Mouse (Mus musculus) common myeloid progenitor, adult 5-6 weeks (primary cell): ENCODE data around the gene 5830473C10Rik. TPM values are rescaled to one million over a fixed set of nuclear protein-coding genes. Genes with fewer than 3 reads are reported as not detected.

Experiments used
- ATAC-seq: replicated peaks from 2 replicates; pipeline ENCODE4 v1.8.0; 2016; ENCODE audit warnings: low read depth, mild to moderate bottlenecking, moderate TSS enrichment, inconsistent platforms; ENCODE audit not compliant: poor library complexity, severe bottlenecking
- total RNA-seq: library from RNA; stranded (forward); fragments of 200-1000, 187-1606 nt; gene quantifications from 2 replicates; pipeline ENCODE4 v1.2.3, GENCODE M21; 2017

5830473C10Rik gene
- total RNA-seq, 1 experiment from 2014 or later = 0.09 TPM

- ATAC-seq = no peak
Observed at GRCm38 (mm10) chr5:90641218-90641610, 80.3 kb downstream of the 5830473C10Rik start.

DNA sequence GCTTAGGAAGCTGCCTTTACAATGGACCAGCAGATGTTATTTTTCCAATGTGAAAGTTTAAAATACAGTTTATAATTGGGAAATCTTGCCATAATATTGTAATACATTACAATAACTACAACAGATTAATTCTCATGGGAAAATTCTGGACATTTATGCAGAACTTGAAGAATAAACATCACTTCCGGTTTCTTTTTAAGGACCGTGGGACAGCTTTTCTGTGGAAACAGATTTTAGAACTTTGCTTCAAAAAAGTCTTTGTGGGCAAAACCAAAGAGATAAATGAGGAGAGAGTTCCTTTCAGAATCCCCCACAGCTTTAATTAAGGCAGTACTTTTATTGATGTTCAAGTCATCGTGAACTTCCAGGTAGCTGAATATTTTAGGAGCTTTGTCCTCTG lies 84.7 kb downstream of the 5830473C10Rik start:
- ATAC-seq = no peak

GRCm38 (mm10) chr5:90646398-90646797 lies 85.5 kb downstream of the 5830473C10Rik start:
- ATAC-seq = no peak

Other genes with a start within 250 kb of the 5830473C10Rik start
- gene Ankrd17, start 194.5 kb upstream of the 5830473C10Rik start, total RNA-seq = 149 and 213 TPM in 2 replicates
- 1.2 and 3.2 TPM in 2 replicates for gene Gm9958, start 193.9 kb upstream of the 5830473C10Rik start, total RNA-seq
- not detected in 2 replicates for gene Alb, start 100.2 kb upstream of the 5830473C10Rik start, total RNA-seq
- gene Afp, start 70.4 kb upstream of the 5830473C10Rik start, total RNA-seq = 0.19 and 0.59 TPM in 2 replicates
- gene Afm, start 42.2 kb upstream of the 5830473C10Rik start, total RNA-seq = not detected in 2 replicates
- 1.6 TPM in 1 of 2 replicates, not detected in the other for gene Rassf6, start 79.5 kb downstream of the 5830473C10Rik start, total RNA-seq
- not detected in 2 replicates for gene Cxcl5, start 198.3 kb downstream of the 5830473C10Rik start, total RNA-seq
- 0.82 and 1.5 TPM in 2 replicates for gene Ppbp, start 207.4 kb downstream of the 5830473C10Rik start, total RNA-seq
- gene Pf4, start 211.3 kb downstream of the 5830473C10Rik start, total RNA-seq = 138 and 211 TPM in 2 replicates
- gene Cxcl3, start 225.0 kb downstream of the 5830473C10Rik start, total RNA-seq = 0.05 TPM in 1 of 2 replicates, not detected in the other
- gene Cxcl15, start 233.4 kb downstream of the 5830473C10Rik start, total RNA-seq = not detected in 2 replicates